Mouse (Mus musculus) cerebellum, adult 8-10 months (tissue): ENCODE results near the gene Xrcc4.

ENCODE experiments used
- DNase-seq: peaks from one replicate; pipeline ENCODE4 v3.0.0; 2022

The Xrcc4 gene

DNA sequence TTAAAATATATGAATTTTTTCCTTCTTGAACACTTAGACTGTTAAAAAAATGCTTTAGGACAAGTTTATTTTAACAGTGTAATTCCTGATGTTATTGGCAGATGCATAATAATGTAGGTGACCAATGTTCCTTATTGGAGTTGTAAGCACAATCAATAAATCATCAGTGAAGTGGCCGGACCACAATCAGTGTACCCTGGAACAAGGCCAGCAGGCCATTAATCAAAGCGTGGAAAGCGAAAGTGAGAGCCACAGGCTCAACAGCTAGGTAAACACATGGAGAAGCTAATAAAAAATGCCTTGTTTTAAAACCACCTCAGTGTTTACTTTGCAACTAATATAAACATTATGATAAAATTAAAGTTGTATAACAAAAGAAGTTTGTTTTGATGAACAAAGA is 159.9 kb downstream of the Xrcc4 start:
- no peak for DNase-seq

DNA sequence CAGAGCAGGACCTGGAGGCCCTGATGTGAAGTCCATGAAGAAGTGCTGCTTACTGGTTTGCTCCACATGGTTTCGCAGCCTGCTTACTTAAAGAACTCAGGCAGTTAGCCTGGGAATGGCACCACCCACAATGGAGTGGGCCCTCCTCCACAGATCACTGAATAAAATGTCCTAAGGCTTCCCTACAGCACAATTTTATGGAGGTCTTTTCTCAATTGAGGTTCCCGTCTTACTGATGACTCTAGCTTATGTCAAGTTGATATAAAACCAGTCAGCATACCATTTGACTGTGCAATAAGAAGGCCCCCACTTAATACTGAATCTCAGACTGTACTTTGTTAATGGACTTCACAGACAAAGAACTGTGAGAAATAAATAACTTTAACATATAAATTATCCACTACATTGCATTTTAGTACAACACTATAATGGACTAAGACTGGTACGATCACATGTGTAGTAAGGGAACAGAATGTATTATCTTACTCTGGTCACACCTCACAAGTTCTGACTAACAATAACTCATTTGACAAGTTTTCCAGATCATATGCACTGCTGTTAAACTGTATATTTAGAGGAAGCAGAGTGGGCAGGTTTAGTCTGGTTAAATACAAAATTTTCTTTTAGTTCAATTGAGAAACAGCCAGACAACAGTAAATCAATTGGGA is 170.5 kb downstream of the Xrcc4 start:
- no peak for DNase-seq

DNA sequence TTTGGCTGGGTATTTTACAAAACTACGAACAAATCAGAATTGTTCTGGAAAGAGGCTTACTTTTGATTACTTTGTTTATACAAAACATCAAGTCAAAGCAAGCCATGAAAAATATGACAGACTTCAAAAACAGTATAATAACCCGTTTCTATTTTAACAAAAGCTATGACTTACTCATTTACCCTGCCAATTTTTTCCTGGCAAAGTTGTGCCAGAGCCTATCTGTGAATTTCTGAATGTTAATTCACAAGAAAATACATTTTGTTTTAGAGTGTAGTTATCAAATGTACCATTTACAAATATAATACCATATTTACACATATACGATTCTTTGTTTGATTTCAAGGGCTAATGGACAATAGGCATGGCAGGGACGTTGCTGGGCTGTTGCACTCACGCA is 175.1 kb downstream of the Xrcc4 start:
- no peak for DNase-seq

DNA sequence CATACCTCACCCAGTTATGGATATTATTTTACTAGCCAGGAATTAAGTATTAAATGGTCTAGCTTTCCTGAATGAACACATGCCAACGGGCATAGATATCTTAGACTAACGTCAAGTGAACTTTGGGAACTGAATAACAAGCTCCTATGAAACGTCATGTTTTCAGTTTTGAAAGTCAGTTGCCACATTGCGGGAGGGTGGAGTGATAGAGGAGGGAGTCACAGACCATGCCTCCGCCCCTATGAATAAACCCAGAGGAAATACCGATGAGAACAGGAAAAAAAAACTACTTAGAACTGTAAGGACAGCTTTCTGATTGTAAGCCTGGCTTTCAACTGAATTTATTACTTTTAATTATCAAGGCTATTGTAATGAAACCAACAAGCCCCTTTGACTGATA is 175.5 kb downstream of the Xrcc4 start:
- DNase-seq = no peak

DNA sequence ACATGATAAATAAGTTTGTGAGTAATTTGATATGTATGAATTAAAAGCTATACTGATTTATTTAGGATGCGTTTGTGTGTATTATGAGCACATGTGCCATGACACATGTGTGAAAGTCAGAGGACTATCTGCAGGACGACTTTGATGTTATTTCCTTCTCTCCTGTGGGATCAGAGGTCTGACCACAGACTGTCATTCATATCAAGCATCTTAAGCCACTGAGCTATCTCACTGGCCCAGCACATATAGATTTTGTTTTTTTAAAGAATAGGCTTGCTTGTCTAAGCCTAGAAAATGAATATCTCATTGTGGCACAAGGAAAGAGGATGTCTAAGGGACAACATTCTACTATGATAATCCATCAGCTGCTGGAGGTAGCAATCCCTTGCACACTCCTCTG is 183.3 kb downstream of the Xrcc4 start:
- no peak for DNase-seq

DNA sequence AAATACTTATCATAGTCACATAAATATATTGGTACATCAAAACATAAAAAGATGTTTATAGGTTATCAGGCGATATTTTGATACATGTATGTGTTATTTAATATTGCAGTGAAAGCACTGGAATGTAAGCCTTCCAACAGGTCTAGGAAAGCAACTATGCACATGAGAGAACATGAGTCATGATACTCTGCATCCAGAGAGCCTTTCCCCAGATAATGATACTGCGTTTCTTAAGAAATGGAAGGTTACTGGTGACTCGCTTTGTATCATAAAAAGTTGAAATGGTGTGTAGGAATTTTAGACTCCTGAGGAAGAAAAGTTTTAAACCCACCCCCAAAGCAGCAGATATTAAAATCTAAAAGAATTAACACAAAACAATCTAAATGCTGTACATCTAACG is 190.3 kb downstream of the Xrcc4 start:
- no peak for DNase-seq

DNA sequence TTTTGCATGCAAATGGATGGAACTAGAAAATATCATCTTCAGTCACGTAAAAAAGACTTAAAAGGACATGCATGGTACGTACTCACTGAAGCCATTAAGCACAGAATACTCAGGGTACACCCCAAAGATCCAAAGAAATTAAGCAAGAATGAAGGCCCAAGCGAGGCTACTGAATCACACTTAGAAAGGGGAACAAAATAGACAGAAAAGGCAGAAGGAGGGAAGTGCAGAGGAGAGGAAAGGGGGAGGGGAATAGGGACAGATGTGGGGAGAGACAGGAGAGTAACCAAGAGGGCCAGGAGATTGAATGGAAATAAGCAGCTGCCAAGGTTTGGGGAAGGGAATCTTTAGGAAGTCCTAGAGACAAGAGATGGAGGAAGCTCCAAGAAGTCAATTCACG is 197.3 kb downstream of the Xrcc4 start:
- no peak for DNase-seq

DNA sequence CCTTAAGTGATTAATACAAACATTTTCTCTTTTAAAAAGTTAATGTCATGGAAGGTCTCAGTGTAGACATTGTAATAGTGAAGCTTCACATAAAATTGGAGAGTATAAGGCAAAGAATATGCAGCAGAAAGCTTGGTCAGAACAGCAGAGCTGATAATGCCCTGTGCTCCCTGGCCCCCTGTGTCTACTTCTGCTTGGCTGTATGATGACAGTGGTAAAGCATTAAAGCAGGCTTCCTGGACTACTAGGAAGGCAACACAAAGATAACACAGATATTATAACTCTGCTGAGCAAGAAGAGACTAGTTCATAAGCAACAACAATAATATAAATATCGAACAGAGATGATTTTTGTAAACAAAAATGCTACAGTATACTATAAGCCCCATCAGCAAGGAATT is 199.2 kb downstream of the Xrcc4 start:
- DNase-seq = no peak

DNA sequence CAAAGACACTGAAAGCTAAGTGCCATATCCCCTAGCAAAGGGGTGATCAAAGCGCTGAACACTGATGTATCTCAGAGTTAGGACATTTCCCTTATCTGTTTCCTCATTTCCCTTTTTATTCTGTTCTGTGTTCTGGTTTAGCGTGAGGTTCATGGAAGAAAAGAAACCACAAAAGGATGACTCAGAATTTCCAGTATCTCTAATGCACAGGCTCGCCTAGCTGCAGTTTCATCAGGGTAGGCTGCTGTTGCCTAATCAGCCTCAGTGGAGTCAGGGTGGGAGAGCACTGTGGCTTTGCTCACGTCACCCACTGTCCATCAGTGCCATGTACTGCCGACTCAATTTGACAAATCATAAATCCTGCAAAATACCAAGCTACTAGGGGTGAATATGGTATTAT is 200.3 kb downstream of the Xrcc4 start:
- DNase-seq = no peak

DNA sequence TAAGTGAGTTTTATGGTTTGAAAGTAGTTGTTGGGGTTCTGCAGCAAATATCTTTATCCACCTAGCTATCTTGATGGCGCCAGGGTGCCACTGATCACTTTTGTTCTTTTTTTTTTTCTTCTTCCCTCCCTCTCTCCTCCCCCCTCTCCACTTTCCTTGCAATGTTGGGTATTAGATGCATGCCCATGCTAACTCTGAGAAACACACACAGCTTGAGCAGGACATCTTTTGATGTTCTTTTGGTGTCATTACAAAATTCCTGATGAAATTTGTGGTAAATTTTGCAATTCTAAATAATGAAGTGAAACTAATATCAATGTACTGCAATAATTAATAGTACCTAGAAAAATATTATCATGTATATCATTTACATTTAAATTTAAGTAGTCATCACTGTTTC is 205.9 kb downstream of the Xrcc4 start:
- DNase-seq = no peak

DNA sequence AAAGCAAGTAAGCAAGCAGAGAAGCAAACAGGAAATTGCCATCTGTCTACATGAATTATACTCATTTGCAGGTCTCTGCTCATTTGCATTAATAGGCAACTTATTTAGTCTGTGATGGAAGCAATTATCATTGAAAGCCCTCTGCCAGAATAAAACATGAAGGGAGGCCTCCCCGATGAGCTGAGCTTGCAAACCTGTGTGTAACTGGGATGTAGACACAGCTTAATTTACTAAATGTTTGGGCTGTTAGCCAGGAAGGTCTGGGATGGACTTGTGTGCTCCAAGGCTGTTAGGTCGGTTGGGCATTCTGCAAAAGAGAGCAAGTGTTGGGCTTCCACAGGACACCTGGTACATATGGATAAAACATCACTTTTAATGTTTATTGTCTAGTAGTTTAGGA is 208.1 kb downstream of the Xrcc4 start:
- no peak for DNase-seq

DNA sequence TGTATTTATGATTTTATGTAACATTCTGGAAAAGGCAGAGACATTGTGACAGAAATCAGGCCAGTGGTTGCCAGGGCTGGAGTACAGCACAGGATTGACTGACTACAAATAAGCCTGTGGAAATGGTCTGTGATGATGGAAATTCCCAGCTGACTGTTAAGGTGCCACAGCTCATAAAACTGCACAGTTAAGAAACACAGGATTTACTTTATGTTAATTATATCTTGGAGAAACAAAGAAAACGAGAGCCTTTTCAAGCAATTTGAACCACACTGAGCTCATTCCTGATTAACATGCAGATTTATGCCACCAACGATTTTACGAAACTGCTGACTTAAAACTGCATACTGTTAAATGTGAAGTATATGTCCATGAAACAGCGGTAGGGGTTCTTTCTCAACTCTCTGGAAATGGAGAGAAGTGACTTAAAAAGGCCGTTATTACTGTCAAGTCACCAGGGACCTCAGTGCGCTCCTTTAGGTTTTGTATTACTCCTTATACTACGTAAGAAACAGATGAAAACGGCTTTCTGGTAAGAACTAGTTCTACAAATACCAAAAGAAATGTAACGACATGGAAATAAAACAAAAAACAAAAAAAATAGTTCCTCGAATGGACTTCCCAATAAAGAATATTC is 210.5 kb downstream of the Xrcc4 start:
- no peak for DNase-seq

DNA sequence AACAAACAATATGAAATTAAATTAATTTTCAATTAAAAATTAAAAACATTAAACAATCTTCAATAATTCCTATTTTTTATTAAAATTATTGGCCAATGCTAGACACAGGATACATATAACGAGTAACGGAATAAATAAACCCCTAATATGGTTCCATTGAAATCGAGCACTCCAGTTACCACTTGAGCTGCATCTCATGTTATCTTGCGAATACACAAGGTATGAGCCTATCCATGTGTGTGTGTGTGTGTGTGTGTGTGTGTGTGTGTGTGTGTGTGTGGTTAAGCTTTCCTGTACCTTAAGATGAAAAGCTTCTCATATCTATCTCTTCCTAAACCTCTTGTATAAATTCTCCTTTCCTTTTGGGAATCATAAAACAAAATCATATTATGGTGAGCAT is 213.9 kb downstream of the Xrcc4 start:
- no peak for DNase-seq

DNA sequence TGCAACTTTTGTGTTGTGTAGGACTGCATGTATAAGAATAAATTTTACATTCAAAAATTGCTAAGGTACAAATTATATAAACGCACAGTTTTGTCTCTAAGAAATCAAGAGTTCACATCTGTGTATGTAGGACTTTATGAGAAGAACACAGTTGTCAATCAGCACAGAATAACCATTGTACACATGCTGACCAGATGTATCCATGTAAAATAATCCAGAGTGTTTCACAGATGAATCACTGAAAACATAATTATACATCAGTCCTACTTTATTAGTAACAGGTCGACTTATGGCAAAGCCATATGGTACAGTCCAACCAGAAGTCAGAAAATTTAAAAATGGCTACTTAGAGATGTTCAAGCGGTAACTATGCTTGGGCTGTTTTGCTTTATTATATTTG is 216.7 kb downstream of the Xrcc4 start:
- DNase-seq = no peak

DNA sequence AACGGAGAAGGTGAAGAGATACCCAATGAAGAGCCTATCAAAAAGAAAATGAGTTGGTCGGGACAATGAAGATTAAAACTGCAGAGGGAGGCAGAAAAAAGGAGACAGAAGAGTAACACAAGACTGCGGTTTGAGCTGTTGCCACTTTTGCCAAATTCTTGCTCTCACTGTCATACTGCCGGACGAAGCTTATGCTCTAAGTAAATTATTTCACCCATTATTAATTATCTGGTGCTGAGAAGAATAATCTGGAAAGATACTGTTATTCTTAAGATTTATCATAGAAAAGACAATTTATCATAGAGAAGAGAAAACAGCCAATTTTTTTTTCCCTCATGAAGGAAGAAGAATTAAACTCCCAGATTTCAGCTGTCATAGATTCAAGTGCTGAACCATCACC is 235.3 kb downstream of the Xrcc4 start:
- DNase-seq = no peak

DNA sequence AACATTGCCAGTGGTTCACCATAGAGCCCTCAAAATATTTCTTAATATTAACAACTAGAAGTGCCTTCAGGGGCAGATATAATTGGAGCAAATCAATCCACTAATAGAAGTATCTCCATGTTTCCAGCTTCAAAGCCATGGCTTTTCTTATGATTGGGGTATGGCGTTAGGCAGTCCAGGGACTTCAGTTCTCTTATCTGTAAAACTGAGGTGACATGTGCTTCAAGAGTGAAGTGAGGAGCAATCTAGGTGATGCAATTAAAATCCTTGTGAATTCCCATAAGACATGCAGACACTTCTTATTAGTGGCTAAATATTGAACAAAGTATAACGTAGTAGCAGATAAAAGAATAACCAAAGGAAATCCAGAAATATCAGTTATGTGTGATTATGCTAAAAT is 238.7 kb downstream of the Xrcc4 start:
- no peak for DNase-seq

DNA sequence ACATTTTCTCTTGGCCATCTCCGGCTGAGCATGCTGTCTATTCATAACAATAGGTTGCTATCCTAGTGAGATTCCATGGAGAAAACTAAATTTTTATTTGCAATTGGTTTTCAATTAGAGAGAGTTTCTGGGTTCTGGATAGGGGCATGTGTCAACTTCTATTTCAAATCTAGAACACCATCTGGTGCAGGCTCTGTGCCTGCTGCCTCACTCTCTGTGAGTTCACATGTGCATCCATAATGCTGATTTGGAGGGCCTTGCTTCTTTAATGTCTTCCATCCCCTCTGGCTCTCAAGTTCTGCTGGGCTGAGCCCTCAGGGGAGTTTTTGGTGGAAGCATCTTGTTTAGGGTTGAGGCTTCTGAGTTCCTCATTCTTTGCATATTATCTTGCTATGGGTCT is 239.5 kb downstream of the Xrcc4 start:
- no peak for DNase-seq

DNA sequence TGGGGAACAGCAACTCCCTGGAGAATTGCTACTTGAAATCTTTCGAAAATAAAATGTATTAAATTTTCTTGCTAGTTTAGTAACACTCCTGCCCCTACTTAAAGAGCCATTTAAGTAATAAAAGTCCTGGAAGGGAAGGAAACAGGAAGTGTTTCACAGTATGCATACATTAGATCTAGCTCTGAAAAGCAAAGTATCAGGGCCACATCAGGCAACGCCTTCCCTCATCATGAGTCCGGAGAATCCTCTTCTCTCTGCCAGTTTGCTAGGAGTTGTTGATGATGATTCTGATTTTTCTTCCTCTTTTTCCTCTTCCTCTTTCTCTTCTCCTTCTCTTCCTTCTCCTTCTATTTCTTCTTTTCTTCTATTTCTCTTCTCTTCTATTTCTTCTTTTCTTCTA is 250.8 kb downstream of the Xrcc4 start:
- DNase-seq = no peak

DNA sequence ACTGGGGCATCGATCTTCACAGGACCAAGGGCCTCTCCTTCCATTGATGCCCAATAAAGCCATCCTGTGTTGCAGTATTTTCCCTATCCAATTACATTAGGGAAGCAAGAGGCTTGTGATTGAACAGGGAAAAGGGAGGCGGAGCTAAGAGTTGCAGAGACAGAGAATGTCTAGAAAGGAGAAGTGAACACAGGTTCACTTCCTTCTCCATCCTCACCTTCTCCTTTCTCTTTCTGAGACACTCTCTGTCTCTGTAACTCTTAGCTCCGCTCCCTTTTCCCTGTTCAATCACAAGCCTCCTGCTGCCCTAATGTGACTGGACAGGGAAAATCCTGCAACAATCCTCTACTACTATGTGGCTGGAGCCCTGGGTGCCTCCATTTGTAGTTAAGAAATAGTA is 254.9 kb downstream of the Xrcc4 start:
- DNase-seq = no peak

DNA sequence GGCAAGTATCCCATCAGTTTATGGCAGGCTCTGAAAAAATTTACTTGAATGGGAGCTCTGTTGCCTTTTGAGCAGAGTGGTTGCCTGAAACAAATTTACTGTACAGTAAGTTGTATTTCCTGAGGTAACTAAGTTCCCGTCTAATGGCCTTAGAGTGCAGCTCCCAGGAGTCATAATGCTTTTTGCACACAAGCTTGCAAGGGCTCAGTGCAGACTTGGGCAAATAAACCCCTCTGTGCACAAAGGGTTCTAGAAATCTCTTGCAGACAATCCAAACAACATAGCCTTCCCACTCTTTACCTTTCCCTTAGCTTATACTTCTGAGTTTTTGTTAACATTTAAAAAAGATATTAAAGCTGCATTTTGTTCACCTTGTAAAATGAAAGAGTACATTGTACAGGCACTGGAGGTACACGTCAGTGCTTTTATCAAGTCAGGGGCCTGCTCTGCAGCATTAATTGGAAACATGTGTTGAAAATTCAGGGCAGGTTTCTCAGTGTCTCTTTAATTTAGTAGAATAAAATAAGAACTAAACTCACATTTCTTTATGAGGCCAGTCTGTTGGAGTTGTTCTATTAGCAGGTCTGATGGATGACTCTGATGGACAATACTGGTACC is 256.2 kb downstream of the Xrcc4 start:
- DNase-seq = no peak

DNA sequence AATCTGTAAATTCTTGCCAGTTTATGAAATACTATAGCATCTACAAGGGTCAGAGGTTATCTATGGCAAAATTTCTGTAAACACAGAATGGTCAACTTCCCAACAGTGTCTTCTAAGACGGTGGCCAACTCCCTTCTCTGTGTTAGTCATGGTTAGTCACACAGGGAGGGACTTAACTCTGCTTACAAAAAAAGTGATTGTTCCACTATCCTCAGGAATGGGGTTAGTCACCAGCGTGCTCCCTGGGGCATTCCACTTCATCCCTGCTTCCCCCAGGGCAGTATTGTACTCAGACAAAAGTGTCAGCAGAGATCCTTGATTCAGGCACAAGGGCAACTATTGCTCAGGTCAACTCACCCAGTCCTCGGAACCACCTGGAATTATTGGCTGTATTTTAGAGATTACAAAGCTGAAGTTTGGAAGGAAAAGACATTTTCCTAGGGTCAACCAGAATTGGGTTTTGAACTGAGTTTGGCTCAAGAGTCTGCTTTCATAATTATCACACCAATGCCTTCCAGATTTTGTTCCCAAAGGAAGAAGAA is 260.9 kb downstream of the Xrcc4 start:
- DNase-seq = no peak

DNA sequence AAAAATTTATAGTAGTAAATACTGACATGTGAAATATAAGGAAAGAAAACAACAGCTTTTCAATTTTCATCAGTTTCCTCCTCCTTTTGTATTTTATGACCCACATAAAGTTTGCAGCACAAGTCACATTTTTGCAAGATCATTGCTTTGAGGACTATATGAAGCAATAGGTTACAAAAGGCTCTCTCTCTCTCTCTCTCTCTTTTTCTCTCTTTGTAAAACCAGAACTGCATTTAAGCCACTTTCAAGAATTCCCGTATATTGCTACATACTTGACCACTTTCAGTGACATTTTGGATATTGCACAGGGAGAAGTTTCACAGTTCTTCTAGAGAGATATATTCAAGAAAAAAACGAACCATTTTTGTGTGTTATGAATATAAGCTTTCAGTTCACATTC is 261.6 kb downstream of the Xrcc4 start:
- DNase-seq = no peak

DNA sequence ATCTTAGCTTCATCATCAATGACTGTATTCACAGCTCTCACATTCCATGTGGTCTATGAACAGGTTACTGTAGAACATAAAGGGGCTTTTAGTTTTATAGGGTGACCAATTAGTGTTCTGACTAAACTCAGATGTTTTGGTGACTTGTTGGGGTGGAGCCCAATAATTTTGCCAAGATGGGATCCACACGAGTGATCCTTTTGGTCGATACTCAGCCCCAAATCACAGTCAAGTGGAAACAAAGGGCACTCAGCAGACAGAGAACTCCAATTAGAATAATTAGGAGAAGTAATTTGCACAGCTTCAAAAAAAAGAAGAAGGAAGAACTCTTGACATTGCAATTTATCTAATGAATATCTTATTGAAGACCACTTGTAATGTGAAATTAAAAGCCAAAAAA is 274.9 kb downstream of the Xrcc4 start:
- no peak for DNase-seq

DNA sequence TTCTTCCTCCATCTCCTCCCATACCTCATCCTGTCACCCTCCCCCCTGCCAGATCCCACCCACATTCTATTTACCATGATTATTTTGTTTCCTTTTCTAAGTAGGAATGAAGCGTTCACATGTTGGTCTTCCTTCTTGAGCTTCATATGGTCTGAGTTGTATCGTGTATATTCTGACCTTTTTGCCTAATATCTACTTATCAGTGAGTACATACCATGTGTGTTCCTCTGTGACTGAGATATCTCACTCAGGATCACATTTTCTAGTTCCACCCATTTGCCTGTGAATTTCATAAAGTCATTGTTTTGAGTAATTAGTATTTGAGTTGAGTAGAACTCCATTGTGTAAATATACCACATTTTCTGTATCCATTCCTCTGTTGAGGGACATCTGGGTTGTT is 277.2 kb downstream of the Xrcc4 start:
- DNase-seq = no peak

DNA sequence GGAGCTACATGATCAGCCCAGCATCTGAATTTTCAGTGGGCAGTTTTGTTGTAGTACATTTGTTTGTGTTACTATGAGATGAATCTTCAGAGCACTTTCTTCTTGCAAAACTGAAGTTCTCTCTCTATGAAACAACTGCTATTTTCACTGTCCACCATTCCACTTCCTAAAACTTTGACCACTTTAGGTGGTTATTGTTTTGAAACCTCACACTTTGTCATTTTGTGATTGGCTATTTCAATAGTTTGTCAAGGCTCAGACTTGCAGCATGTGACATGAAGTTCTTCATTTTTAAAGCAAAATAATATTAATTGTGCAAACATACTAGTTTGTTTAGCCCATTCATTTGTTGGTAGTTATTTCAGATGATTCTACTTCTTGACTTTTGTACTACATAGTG is 280.4 kb downstream of the Xrcc4 start:
- no peak for DNase-seq
